In genomic region chr13:98031642-98031960, GRCm38 (mm10) we compare ENCODE assay signal across 8 mouse cellular contexts.
DNase-seq lines count a peak whose midpoint lies in the region; ATAC-seq and TF ChIP-seq lines count a peak whose summit lies in the region.

No protein-coding gene starts in this region.

- H3K4me1 ChIP-seq in thymus, adult 2 months (replicated peaks; ENCODE audit: control insufficient read depth, insufficient read depth, low read length) = 0 out of 2 replicates have a peak, but pooled peaks cover 4% of the 10 kb centered on the region
- 0 out of 2 replicates have a peak, but pooled peaks cover 2% of the 10 kb centered on the region for H3K4me1 ChIP-seq in liver, embryonic 15.5 days (replicated peaks)

- 29% methylated on average over 5 of the region's 5 CpGs for WGBS in thymus, adult 2 months
- 21% methylated on average over 5 of the region's 5 CpGs for WGBS in liver, embryonic 15.5 days (ENCODE audit: insufficient replicate concordance)

- H3K4me2 ChIP-seq in liver, embryonic 15.5 days = peak overlapping the region; percentile 54

- H3K9me3 ChIP-seq in liver, embryonic 15.5 days (replicated peaks) = no peaks in the 10 kb centered on the region

- no peak for DNase-seq in cerebellum, adult 9-11 months
- no peak for DNase-seq in thymus, adult 2 months
- DNase-seq in thymus, postnatal 25 days = no peak
- no peak for DNase-seq in urinary bladder, postnatal 10 days (ENCODE audit: low spot score)
- DNase-seq in urinary bladder, postnatal 25 days (ENCODE audit: low spot score) = no peak
- DNase-seq in thymus, adult 18-20 months = no peak

- ATAC-seq in cerebellum, adult (ENCODE audit: insufficient number of reproducible peaks, low FRiP score, low TSS enrichment) = 0 out of 2 replicates have a peak, but pooled peaks have one; percentile 7
- ATAC-seq in liver, embryonic 15.5 days (ENCODE audit: insufficient read depth) = no peak

- H3K27ac ChIP-seq in thymus, adult 2 months (ENCODE audit: control insufficient read depth, insufficient read depth, low read length) = no peak overlapping the region
- no peak overlapping the region for H3K27ac ChIP-seq in liver, embryonic 15.5 days (replicated peaks)

- TF ChIP-seq POLR2A in thymus, adult 2 months (IDR thresholded peaks at IDR 0.05; ENCODE audit: control insufficient read depth, extremely low read depth, insufficient read depth, low read length, poor library complexity) = no peak

- peak overlapping the region; percentile 35 for H3K4me3 ChIP-seq in thymus, adult 2 months (ENCODE audit: control insufficient read depth, insufficient read depth, low read length)
- no peak overlapping the region; the same call in 1 of the 2 replicates for H3K4me3 ChIP-seq in liver, embryonic 15.5 days (replicated peaks)

- no peak for TF ChIP-seq CTCF in thymus, adult 2 months (IDR thresholded peaks at IDR 0.05; ENCODE audit: borderline replicate concordance, control insufficient read depth, extremely low read depth, insufficient read depth, low read length, poor library complexity)

- H3K9ac ChIP-seq in liver, embryonic 15.5 days = no peak overlapping the region

- H3K27me3 ChIP-seq in thymus, adult 2 months (ENCODE audit: control insufficient read depth, insufficient read depth, low read length) = no peaks in the 10 kb centered on the region
- no peaks in the 10 kb centered on the region for H3K27me3 ChIP-seq in liver, embryonic 15.5 days

- no peaks in the 10 kb centered on the region for H3K36me3 ChIP-seq in thymus, adult 2 months (ENCODE audit: control insufficient read depth, insufficient read depth, low read length)
- H3K36me3 ChIP-seq in liver, embryonic 15.5 days (replicated peaks) = no peaks in the 10 kb centered on the region
